Mouse (Mus musculus): Measurements from ENCODE around the gene Olfr1258. TPM values are rescaled to one million over a fixed set of nuclear protein-coding genes. Genes with fewer than 3 reads are reported as not detected.
"Not testable (repeated sequence)": the region's sequence is repeated elsewhere in the genome, so short reads cannot be mapped to it uniquely, and the experiment has no call there.

Olfr1258 gene
- not detected in 2 replicates for polyA plus RNA-seq (2011; ENCODE audit: insufficient read depth, insufficient read length, low replicate concordance, missing spikeins)

GRCm38 (mm10) chr2:89927009-89927408 lies at the start of gene Olfr1258:
TSS of gene Olfr1258 (plus strand) at chr2:89927309.
- Histone ChIP-seq H3K27ac (ENCODE audit: control insufficient read depth, insufficient read depth, low read depth, low read length, poor library complexity) (no peak within 1 kb of the TSS), H3K4me1 (ENCODE audit: control insufficient read depth, insufficient read depth, low read length) (no peaks in the 10 kb centered on the region), H3K4me3 (replicated peaks; ENCODE audit: control insufficient read depth, low read depth, low read length) (no peak within 1 kb of the TSS)
- TF ChIP-seq CTCF (IDR thresholded peaks at IDR 0.05; ENCODE audit: control insufficient read depth, insufficient read depth, low read length) (no peak), POLR2A (IDR thresholded peaks at IDR 0.05; ENCODE audit: borderline replicate concordance, control insufficient read depth, low read depth, low read length) (no peak)

- H3K4me1 ChIP-seq (ENCODE audit: control insufficient read depth, insufficient read depth, low read length) = no peaks in the 10 kb centered on the region
- no peak within 1 kb of the TSS for H3K27ac ChIP-seq (ENCODE audit: control insufficient read depth, insufficient read depth, low read depth, low read length, poor library complexity)
- WGBS = 84% methylated on average over 1 of the region's 1 CpGs
- TF ChIP-seq POLR2A (IDR thresholded peaks at IDR 0.05; ENCODE audit: borderline replicate concordance, control insufficient read depth, low read depth, low read length) (no peak), CTCF (IDR thresholded peaks at IDR 0.05; ENCODE audit: control insufficient read depth, insufficient read depth, low read length) (no peak)
- no peak within 1 kb of the TSS for H3K4me3 ChIP-seq (replicated peaks; ENCODE audit: control insufficient read depth, low read depth, low read length)
Observed at GRCm38 (mm10) chr2:89878137-89878536, 49.0 kb upstream of the Olfr1258 start, which contains the start of gene Olfr1257. TSS of gene Olfr1257 (plus strand) at chr2:89878437.

GRCm38 (mm10) chr2:89912616-89913015 lies 14.5 kb upstream of the Olfr1258 start:
- 81% methylated on average over 9 of the region's 9 CpGs for whole genome bisulfite sequencing
- H3K27ac ChIP-seq (ENCODE audit: control insufficient read depth, insufficient read depth, low read depth, low read length, poor library complexity); H3K4me1 ChIP-seq (ENCODE audit: control insufficient read depth, insufficient read depth, low read length); H3K4me3 ChIP-seq (replicated peaks; ENCODE audit: control insufficient read depth, low read depth, low read length): not testable (repeated sequence)

- TF ChIP-seq CTCF (IDR thresholded peaks at IDR 0.05; ENCODE audit: control insufficient read depth, insufficient read depth, low read length) (no peak), POLR2A (IDR thresholded peaks at IDR 0.05; ENCODE audit: borderline replicate concordance, control insufficient read depth, low read depth, low read length) (no peak)
- 71% methylated on average over 5 of the region's 5 CpGs for WGBS
- H3K4me3 ChIP-seq (replicated peaks; ENCODE audit: control insufficient read depth, low read depth, low read length) = no peak within 1 kb of the TSS
- no peak within 1 kb of the TSS for H3K27ac ChIP-seq (ENCODE audit: control insufficient read depth, insufficient read depth, low read depth, low read length, poor library complexity)
- H3K4me1 ChIP-seq (ENCODE audit: control insufficient read depth, insufficient read depth, low read length) = no peaks in the 10 kb centered on the region
Observed at GRCm38 (mm10) chr2:89948564-89948963, 21.5 kb downstream of the Olfr1258 start, which contains the start of gene Olfr1259. TSS of gene Olfr1259 (minus strand) at chr2:89948664.

GRCm38 (mm10) chr2:89974184-89974583 lies 47.1 kb downstream of the Olfr1258 start, which contains the start of gene Olfr1260:
TSS of gene Olfr1260 (plus strand) at chr2:89974340.
- no peaks in the 10 kb centered on the region for H3K4me1 ChIP-seq (ENCODE audit: control insufficient read depth, insufficient read depth, low read length)
- no peak within 1 kb of the TSS for H3K27ac ChIP-seq (ENCODE audit: control insufficient read depth, insufficient read depth, low read depth, low read length, poor library complexity)
- TF ChIP-seq POLR2A (IDR thresholded peaks at IDR 0.05; ENCODE audit: borderline replicate concordance, control insufficient read depth, low read depth, low read length) (no peak), CTCF (IDR thresholded peaks at IDR 0.05; ENCODE audit: control insufficient read depth, insufficient read depth, low read length) (no peak)
- no peak within 1 kb of the TSS for H3K4me3 ChIP-seq (replicated peaks; ENCODE audit: control insufficient read depth, low read depth, low read length)
- 69% methylated on average over 2 of the region's 2 CpGs for WGBS

- no peak for TF ChIP-seq CTCF (IDR thresholded peaks at IDR 0.05; ENCODE audit: control insufficient read depth, insufficient read depth, low read length)
- TF ChIP-seq POLR2A (IDR thresholded peaks at IDR 0.05; ENCODE audit: borderline replicate concordance, control insufficient read depth, low read depth, low read length) = no peak
- Histone ChIP-seq H3K4me3 (replicated peaks; ENCODE audit: control insufficient read depth, low read depth, low read length) (no peak overlapping the region), H3K27ac (ENCODE audit: control insufficient read depth, insufficient read depth, low read depth, low read length, poor library complexity) (no peak overlapping the region), H3K4me1 (ENCODE audit: control insufficient read depth, insufficient read depth, low read length) (no peaks in the 10 kb centered on the region)
- WGBS = 65% methylated on average over 2 of the region's 2 CpGs
Observed at GRCm38 (mm10) chr2:89977709-89978108, 50.6 kb downstream of the Olfr1258 start.

Other genes starting within 250 kb of the Olfr1258 start
- not detected in 2 replicates for gene Olfr1252, start 202.3 kb upstream of the Olfr1258 start, polyA plus RNA-seq (2011; ENCODE audit: insufficient read depth, insufficient read length, low replicate concordance, missing spikeins)
- gene Olfr1253, start 170.2 kb upstream of the Olfr1258 start, polyA plus RNA-seq (2011; ENCODE audit: insufficient read depth, insufficient read length, low replicate concordance, missing spikeins) = not detected in 2 replicates
- 0.70 TPM in 1 of 2 replicates, not detected in the other for gene Olfr1254, start 133.7 kb upstream of the Olfr1258 start, polyA plus RNA-seq (2011; ENCODE audit: insufficient read depth, insufficient read length, low replicate concordance, missing spikeins)
- not detected in 2 replicates for gene Olfr1255, start 115.3 kb upstream of the Olfr1258 start, polyA plus RNA-seq (2011; ENCODE audit: insufficient read depth, insufficient read length, low replicate concordance, missing spikeins)
- not detected in 2 replicates for gene Olfr1256, start 85.8 kb upstream of the Olfr1258 start, polyA plus RNA-seq (2011; ENCODE audit: insufficient read depth, insufficient read length, low replicate concordance, missing spikeins)
- not detected in 2 replicates for gene Olfr48, start 79.1 kb upstream of the Olfr1258 start, polyA plus RNA-seq (2011; ENCODE audit: insufficient read depth, insufficient read length, low replicate concordance, missing spikeins)
- gene Olfr1257, start 48.9 kb upstream of the Olfr1258 start, polyA plus RNA-seq (2011; ENCODE audit: insufficient read depth, insufficient read length, low replicate concordance, missing spikeins) = not detected in 2 replicates
- not detected in 2 replicates for gene Olfr1259, start 21.4 kb downstream of the Olfr1258 start, polyA plus RNA-seq (2011; ENCODE audit: insufficient read depth, insufficient read length, low replicate concordance, missing spikeins)
- gene Olfr1260, start 47.0 kb downstream of the Olfr1258 start, polyA plus RNA-seq (2011; ENCODE audit: insufficient read depth, insufficient read length, low replicate concordance, missing spikeins) = not detected in 2 replicates
- not detected in 2 replicates for gene Olfr1261, start 63.9 kb downstream of the Olfr1258 start, polyA plus RNA-seq (2011; ENCODE audit: insufficient read depth, insufficient read length, low replicate concordance, missing spikeins)
- not detected in 2 replicates for gene Olfr1262, start 72.8 kb downstream of the Olfr1258 start, polyA plus RNA-seq (2011; ENCODE audit: insufficient read depth, insufficient read length, low replicate concordance, missing spikeins)
- gene Olfr1263, start 84.8 kb downstream of the Olfr1258 start, polyA plus RNA-seq (2011; ENCODE audit: insufficient read depth, insufficient read length, low replicate concordance, missing spikeins) = not detected in 2 replicates
- 0.31 TPM in 1 of 2 replicates, not detected in the other for gene Olfr1264, start 98.3 kb downstream of the Olfr1258 start, polyA plus RNA-seq (2011; ENCODE audit: insufficient read depth, insufficient read length, low replicate concordance, missing spikeins)
- not detected in 2 replicates for gene Olfr1265, start 108.0 kb downstream of the Olfr1258 start, polyA plus RNA-seq (2011; ENCODE audit: insufficient read depth, insufficient read length, low replicate concordance, missing spikeins)
- gene Olfr140, start 136.3 kb downstream of the Olfr1258 start, polyA plus RNA-seq (2011; ENCODE audit: insufficient read depth, insufficient read length, low replicate concordance, missing spikeins) = not detected in 2 replicates
- gene Olfr1269, start 194.1 kb downstream of the Olfr1258 start, polyA plus RNA-seq (2011; ENCODE audit: insufficient read depth, insufficient read length, low replicate concordance, missing spikeins) = not detected in 2 replicates
- gene Olfr32, start 215.0 kb downstream of the Olfr1258 start, polyA plus RNA-seq (2011; ENCODE audit: insufficient read depth, insufficient read length, low replicate concordance, missing spikeins) = not detected in 2 replicates
- gene Olfr1270, start 225.8 kb downstream of the Olfr1258 start, polyA plus RNA-seq (2011; ENCODE audit: insufficient read depth, insufficient read length, low replicate concordance, missing spikeins) = not detected in 2 replicates